In the genomic region with DNA sequence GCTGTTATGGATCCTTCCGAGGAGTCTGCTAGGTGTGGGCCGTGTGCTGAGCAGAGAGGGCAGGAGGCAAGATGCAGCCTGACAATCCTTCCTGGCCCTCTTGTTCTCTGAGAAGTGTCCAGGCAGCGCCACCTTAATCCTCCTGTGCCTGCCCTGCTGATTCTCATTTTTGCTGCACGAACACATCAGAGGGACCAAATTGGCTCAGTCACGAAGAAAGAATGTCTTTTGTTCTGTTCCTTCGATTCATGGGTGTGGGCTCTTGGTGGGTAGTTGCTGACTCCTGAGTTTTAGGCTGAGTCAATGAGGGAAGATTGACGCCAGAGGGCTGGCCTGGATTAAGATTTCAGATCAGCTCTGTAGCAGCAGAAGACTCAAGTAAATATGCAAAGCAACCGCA, we compare ENCODE assay signal across 9 mouse cellular contexts.
DNase-seq lines count a peak whose midpoint lies in the region; ATAC-seq and TF ChIP-seq lines count a peak whose summit lies in the region.
"Had no signal": no experiment of that assay in that cellular context is flagged by ENCODE, and none has a peak within 500 bp of the region (broad histone marks: within the 10 kb centered on the region; RNA-seq: fewer than 3 reads in every experiment).

No protein-coding gene starts in this region.

- ATAC-seq in hindbrain, embryonic 11.5 days (ENCODE audit: low FRiP score), result peak; percentile 26; the same call in 1 of the 2 replicates
- ATAC-seq in midbrain, embryonic 16.5 days, result peak; percentile 44

- H3K4me1 ChIP-seq in hindbrain, embryonic 11.5 days (replicated peaks; ENCODE audit: control insufficient read depth, insufficient read depth, low read length), result no peaks in the 10 kb centered on the region; the same call in 1 of the 2 replicates
- H3K4me1 ChIP-seq in midbrain, embryonic 16.5 days (ENCODE audit: control insufficient read depth, insufficient read depth, low read length), result peaks cover 16% of the 10 kb centered on the region

- 29% methylated on average over 8 of the region's 8 CpGs for WGBS in hindbrain, embryonic 11.5 days
- WGBS in midbrain, embryonic 16.5 days, result 5% methylated on average over 8 of the region's 8 CpGs

- DNase-seq in embryo, embryonic 10 days (ENCODE audit: low spot score), result peak; percentile 51
- no peak for DNase-seq in embryo, embryonic 10.5 days (ENCODE audit: low spot score)
- DNase-seq in brain, embryonic 14.5 days (ENCODE audit: low read depth), result peak; percentile 72
- peak; percentile 43 for DNase-seq in hindbrain, embryonic 11.5 days (ENCODE audit: low spot score)
- DNase-seq in testis, postnatal 10 days (ENCODE audit: low spot score), result no peak
- no peak for DNase-seq in spleen, postnatal 10 days (ENCODE audit: low spot score in 2 of 2)
- DNase-seq in frontal cortex, postnatal 36 days (ENCODE audit: low spot score in 2 of 2), result no peak

- H3K4me2 ChIP-seq in hindbrain, embryonic 11.5 days (replicated peaks; ENCODE audit: low read depth, low read length), result no peak overlapping the region
- H3K4me2 ChIP-seq in midbrain, embryonic 16.5 days (ENCODE audit: low read length), result no peak overlapping the region
- H3K4me2 ChIP-seq: liver, embryonic 15.5 days had no signal

- peak overlapping the region; percentile 31 for H3K9ac ChIP-seq in hindbrain, embryonic 11.5 days (ENCODE audit: low read depth, low read length)
- peak overlapping the region; percentile 30; the same call in 1 of the 2 replicates for H3K9ac ChIP-seq in midbrain, embryonic 16.5 days (ENCODE audit: low read depth, low read length)
- H3K9ac ChIP-seq: liver, embryonic 15.5 days had no signal

- peaks cover 9% of the 10 kb centered on the region for H3K36me3 ChIP-seq in hindbrain, embryonic 11.5 days (ENCODE audit: control insufficient read depth, insufficient read depth, low read length)
- H3K36me3 ChIP-seq in midbrain, embryonic 16.5 days (ENCODE audit: control insufficient read depth, insufficient read depth, low read length), result peaks cover 17% of the 10 kb centered on the region

- no peaks in the 10 kb centered on the region for H3K9me3 ChIP-seq in hindbrain, embryonic 11.5 days (ENCODE audit: control insufficient read depth, low read length)
- no peaks in the 10 kb centered on the region for H3K9me3 ChIP-seq in midbrain, embryonic 16.5 days (replicated peaks; ENCODE audit: control insufficient read depth, low read length, poor library complexity, severe bottlenecking)
- H3K9me3 ChIP-seq: liver, embryonic 15.5 days had no signal

- no peak for TF ChIP-seq POLR2A in brain, embryonic 14.5 days (IDR thresholded peaks at IDR 0.05; ENCODE audit: borderline replicate concordance, extremely low read depth, insufficient read depth, insufficient read length, poor library complexity, severe bottlenecking)

- peak overlapping the region; percentile 70; the same call in 1 of the 2 replicates for H3K27ac ChIP-seq in hindbrain, embryonic 11.5 days (ENCODE audit: low read depth, low read length)
- H3K27ac ChIP-seq in midbrain, embryonic 16.5 days (ENCODE audit: low read length), result peak overlapping the region; percentile 66
- H3K27ac ChIP-seq: liver, embryonic 15.5 days had no signal

- peak; percentile 4; the same call in 1 of the 2 replicates for TF ChIP-seq CTCF in brain, embryonic 14.5 days (IDR thresholded peaks at IDR 0.05; ENCODE audit: borderline replicate concordance, extremely low read depth, insufficient read depth, insufficient read length)

- no peaks in the 10 kb centered on the region for H3K27me3 ChIP-seq in hindbrain, embryonic 11.5 days (ENCODE audit: control insufficient read depth, insufficient read depth, low read length)
- no peaks in the 10 kb centered on the region for H3K27me3 ChIP-seq in midbrain, embryonic 16.5 days (ENCODE audit: control insufficient read depth, insufficient read depth, low read depth, low read length)
- H3K27me3 ChIP-seq: liver, embryonic 15.5 days had no signal

- H3K4me3 ChIP-seq in hindbrain, embryonic 11.5 days (ENCODE audit: low read depth, low read length), result no peak overlapping the region
- no peak overlapping the region for H3K4me3 ChIP-seq in midbrain, embryonic 16.5 days (ENCODE audit: low read depth, low read length)
- H3K4me3 ChIP-seq: liver, embryonic 15.5 days had no signal

Comparison
In these comparisons a context has a peak if more than half of its experiments do, and no peak if none do; other contexts are left out.
1. DNase-seq: peak in embryo, embryonic 10 days (single experiment), brain, embryonic 14.5 days (single experiment) and hindbrain, embryonic 11.5 days (single experiment); none in embryo, embryonic 10.5 days (single experiment), testis, postnatal 10 days (single experiment), spleen, postnatal 10 days (0 of 2) and frontal cortex, postnatal 36 days (0 of 2).